Mouse (Mus musculus) thymus, adult 2 months (tissue): Measurements from ENCODE around the gene Gm6592.
"Not testable (repeated sequence)": the region's sequence is repeated elsewhere in the genome, so short reads cannot be mapped to it uniquely, and the experiment has no call there.

Experiments
- CTCF ChIP-seq: fragments of 200-500 bp; IDR thresholded peaks from 2 replicates; pipeline ENCODE4 v1.5.1; 2012; ENCODE audit warnings: mild to moderate bottlenecking, control low read depth, low read length, moderate library complexity, borderline replicate concordance; ENCODE audit not compliant: control insufficient read depth, poor library complexity, insufficient read depth; ENCODE audit errors: extremely low read depth
- POLR2A ChIP-seq: fragments of 200-500 bp; IDR thresholded peaks from 2 replicates; pipeline ENCODE4 v1.6.1; 2012; ENCODE audit warnings: mild to moderate bottlenecking, low read length, control low read depth, moderate library complexity; ENCODE audit not compliant: control insufficient read depth, poor library complexity, insufficient read depth; ENCODE audit errors: extremely low read depth

GRCm38 (mm10) chrX:8873953-8874352 lies 30.2 kb downstream of the Gm6592 start, which contains the start of gene Gm5751:
- not testable (repeated sequence) for TF ChIP-seq POLR2A, CTCF
